Mouse (Mus musculus) lung, postnatal 10 days (tissue): ENCODE measurements at regions not wholly inside any gene's neighbourhood (a gene's known extent, or its start where the extent isn't known, plus 50 kb on each side); places are given as distances from the start of the nearest gene placed in this dataset.

Experiments
- DNase-seq: peaks from one replicate; pipeline ENCODE4 v3.0.0; 2021

- no peak for DNase-seq
These were observed 67.9 kb downstream of the 3100002H09Rik start for GRCm38 (mm10) chr4:124542696-124543095.

- DNase-seq, result no peak
These were observed 72.1 kb downstream of the 3100002H09Rik start for GRCm38 (mm10) chr4:124538471-124538870.

DNA sequence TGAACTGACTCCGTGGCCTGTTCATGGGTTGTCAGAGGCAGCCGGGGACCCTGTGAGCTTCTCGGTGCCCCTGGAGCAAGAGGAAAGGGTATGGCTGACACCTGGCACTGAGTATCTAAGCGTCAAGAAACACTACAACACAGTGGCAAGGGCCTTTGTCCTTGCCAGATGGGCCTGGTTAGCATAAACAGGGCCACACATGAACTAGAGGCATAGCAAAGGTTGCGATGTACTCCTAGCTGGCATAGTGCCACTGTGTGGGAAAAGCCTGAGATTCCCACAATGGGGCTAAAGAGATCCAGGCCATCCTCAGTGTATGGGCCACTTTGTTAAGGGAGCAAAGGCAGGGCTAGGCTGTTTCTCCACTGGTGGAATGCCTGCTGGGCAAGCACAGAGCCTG, 72.9 kb downstream of the 3100002H09Rik start:
- DNase-seq, result no peak

GRCm38 (mm10) chr4:124533614-124534013, 77.0 kb downstream of the 3100002H09Rik start:
- no peak for DNase-seq

- DNase-seq, result peak; percentile 11
These were observed 80.0 kb downstream of the 3100002H09Rik start for GRCm38 (mm10) chr4:124530596-124530995.

DNA sequence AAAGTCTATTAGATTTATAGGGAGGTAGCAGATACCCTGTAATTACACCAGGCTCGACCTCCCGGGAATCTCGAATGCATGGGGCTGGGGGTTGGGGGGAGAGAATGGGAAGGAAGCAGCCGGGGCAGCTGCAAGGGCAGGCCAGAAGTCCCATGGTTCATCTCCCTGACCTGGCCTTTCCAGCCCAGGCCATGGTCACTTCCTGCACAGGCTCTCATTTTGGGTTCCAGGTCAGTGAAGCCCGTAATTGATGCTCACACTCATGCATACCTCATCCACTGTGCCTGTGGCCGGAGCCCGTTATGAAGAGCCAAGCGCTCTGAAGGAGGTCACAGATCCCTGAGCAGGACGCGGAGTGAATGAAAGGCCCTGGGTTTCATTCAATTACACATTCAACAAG, 83.8 kb downstream of the 3100002H09Rik start:
- DNase-seq, result no peak

DNA sequence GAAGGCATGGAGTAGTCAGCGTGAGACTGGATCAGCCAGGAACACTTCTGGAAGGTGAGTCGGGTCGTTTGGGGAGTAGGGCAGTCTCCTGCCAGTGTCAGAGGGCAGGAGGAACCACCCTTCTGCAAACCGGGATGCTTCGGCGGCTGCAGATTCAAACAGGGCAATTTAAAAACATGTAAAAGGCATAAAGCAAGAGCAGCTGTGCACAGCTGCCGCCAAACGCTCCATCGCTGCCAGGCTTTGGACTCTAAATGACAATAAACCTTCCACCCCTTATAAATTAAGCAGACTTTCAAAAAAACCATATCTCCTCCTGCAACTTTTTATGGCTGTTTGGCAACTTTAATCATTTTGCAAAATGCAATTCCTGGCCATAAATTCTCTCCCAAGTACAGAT, 84.2 kb downstream of the 3100002H09Rik start:
- DNase-seq, result peak; percentile 27

GRCm38 (mm10) chr4:124520309-124520708, 90.3 kb downstream of the 3100002H09Rik start:
- no peak for DNase-seq

- DNase-seq, result no peak
These were observed 98.8 kb downstream of the 3100002H09Rik start for GRCm38 (mm10) chr4:124511761-124512160.

GRCm38 (mm10) chr4:124510816-124511215, 99.8 kb downstream of the 3100002H09Rik start:
- DNase-seq, result no peak

GRCm38 (mm10) chr4:124509695-124510094, 100.9 kb downstream of the 3100002H09Rik start:
- DNase-seq, result peak; percentile 21

- no peak for DNase-seq
These were observed 104.4 kb downstream of the 3100002H09Rik start for GRCm38 (mm10) chr4:124506083-124506647.

- no peak for DNase-seq
These were observed 108.8 kb downstream of the 3100002H09Rik start for GRCm38 (mm10) chr4:124501785-124502184.

- DNase-seq, result no peak
These were observed 112.6 kb downstream of the 3100002H09Rik start for GRCm38 (mm10) chr4:124498043-124498442.

GRCm38 (mm10) chr4:124485941-124486581, 124.5 kb downstream of the 3100002H09Rik start:
- DNase-seq, result no peak

- no peak for DNase-seq
These were observed 125.7 kb downstream of the 3100002H09Rik start for GRCm38 (mm10) chr4:124484613-124485586.

DNA sequence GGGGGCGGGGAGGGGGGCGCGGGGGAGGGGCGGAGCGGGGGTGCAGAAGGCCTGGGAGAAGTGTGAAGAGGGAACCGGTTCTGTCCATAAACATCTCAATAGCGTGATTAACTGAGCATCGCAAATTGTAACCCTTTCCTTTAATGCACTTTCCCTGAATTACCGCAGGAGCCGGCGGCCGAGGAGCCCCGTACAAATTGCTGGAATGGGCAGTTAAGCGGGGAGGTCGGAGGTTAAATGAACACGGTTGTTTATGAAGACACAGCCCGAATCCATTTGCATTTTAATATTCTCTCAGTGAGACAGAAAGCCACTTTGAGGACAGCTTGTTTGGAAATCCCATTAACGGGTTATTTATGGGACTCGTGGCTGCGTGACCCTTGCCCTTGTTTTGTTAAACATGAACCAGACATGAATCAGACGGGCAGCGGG, 132.7 kb downstream of the 3100002H09Rik start:
- peak; percentile 18 for DNase-seq

DNA sequence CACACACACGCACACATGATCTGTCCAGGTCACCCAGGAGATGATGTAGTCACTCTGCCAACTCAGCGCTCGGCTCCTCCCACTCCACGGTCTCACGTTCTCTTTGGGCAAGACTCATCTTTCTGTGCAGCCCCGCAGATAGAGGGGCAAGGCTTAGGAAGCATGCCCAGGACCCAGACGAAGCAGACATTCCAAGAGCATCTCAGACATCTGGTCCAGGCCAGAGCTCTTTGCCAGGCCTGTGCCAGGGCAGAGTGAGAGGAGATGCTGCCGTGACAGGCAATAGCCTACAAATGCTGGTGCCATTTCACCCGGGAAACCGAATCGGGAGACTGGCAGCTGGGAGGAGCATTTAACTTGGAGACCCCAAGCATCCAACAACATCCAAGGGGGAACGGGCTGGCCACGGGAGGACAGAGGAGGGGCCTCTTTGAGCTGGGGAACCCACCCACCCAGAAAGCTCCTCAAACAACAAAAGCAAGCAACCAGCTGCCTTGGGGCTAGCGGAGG, 133.2 kb downstream of the 3100002H09Rik start:
- no peak for DNase-seq

GRCm38 (mm10) chr4:124465229-124465820, 145.3 kb downstream of the 3100002H09Rik start:
- no peak for DNase-seq

DNA sequence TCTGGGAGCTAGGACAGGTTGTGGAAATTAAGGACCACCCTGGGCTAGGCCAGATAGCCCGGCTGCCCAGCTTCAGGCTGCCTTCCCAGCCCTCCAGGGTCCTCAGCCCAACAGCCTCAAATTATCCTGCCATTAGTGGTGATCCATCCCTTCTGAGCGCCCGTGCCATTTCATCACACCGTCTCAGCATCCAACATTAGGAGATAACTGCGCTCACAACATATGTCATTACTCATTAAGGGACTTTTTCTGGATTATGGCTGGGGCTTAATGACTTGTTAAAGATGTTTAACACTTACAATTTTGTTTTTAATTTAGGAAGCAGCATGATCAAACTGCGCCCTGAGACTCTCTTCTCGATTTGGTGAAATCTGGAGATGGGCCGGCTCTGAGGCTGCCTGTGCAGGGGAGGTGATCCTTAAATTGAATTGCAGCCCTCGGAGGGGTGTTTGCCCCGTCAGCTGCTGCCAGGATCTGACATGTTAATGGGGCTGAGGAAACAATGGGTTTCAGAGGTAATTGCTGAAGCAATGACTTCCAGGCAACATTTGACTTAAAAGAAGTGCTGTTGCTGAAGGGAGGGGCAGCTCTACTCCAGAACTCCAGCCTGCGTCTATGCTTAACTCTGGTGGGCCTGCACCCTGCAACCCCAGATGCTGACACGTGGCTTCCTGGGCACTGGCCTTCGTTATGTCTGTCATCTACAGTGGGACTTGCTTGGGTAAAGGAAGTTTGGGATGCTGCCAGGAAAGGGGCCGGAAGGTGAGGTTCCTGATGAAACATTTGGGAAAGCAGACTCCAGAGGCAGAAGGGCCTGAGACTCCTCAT, 154.9 kb downstream of the 3100002H09Rik start:
- no peak for DNase-seq

DNA sequence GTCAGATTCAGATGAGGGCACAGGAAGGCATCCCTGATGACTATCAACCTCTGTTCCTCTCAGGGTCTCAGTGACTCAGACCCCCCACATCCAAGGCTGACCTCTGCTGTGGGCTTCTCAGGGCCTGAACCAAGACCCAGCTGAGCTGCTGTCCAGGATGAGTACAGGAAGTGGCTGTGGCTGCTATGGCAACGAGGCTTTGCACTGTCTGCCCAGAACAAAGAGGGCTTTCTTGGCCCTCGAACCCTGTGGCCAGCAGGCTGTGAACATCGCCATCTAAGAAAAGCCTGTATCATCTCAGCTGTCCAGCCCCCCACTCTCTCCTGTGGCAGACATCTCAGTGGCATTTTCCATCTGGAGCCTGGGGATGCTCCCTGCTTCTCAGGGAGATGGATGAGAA, 159.5 kb downstream of the 3100002H09Rik start:
- DNase-seq, result no peak

DNA sequence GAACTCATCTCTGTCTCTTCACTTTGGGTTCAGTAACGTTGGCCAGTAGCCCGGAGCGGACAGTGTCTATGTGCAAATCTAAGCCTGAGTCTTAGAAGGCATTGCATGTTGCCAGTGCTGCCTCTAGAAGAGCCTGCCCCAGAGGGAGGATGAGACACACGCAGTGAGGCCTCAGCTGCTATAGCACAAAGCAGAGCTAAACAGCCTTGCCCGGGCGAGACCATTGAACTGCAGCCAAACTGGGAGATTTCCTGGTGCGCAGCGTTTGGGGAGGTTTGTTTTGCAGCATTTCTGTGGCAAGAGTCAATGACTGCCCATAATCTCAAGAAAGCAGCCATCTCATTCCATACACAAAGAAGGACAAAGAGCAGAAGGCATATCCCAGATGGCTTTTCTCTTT, 164.0 kb downstream of the 3100002H09Rik start:
- DNase-seq, result peak; percentile 55
